ENCODE assay signal across 9 mouse cellular contexts in genomic region chr19:21897122-21897827, GRCm38 (mm10).
A peak's percentile ranks its signal among the peaks of the same experiment; 100 is the strongest.
DNase-seq lines count a peak whose midpoint lies in the region; ATAC-seq lines count a peak whose summit lies in the region.
"Had no signal": no experiment of that assay in that cellular context is flagged by ENCODE, and none has a peak within 500 bp of the region (broad histone marks: within the 10 kb centered on the region; RNA-seq: fewer than 3 reads in every experiment).

No protein-coding gene starts in this region.

- WGBS in kidney, embryonic 16.5 days: 69% methylated on average over 7 of the region's 7 CpGs

- peak; percentile 23; the same call in 1 of the 2 replicates for ATAC-seq in kidney, embryonic 16.5 days (ENCODE audit: low FRiP score, low TSS enrichment)
- peak; percentile 92 for ATAC-seq in megakaryocyte, adult 5-6 weeks (ENCODE audit: poor library complexity, severe bottlenecking)

- DNase-seq in adrenal gland, adult 2 months: peak; percentile 35
- DNase-seq in adrenal gland, adult 8-10 months: no peak
- DNase-seq in heart, adult 11 months: peak; percentile 98
- no peak for DNase-seq in right cerebral cortex, adult 2 months (ENCODE audit: low spot score in 2 of 2)
- DNase-seq in cerebellum, adult 18-20 months: no peak
- DNase-seq in embryo, embryonic 10.5 days (ENCODE audit: low spot score): no peak

- H3K4me2 ChIP-seq in kidney, embryonic 16.5 days (replicated peaks; ENCODE audit: low read depth, low read length): no peak overlapping the region
- H3K4me2 ChIP-seq: embryonic facial prominence, embryonic 12.5 days had no signal

- H3K4me3 ChIP-seq in kidney, embryonic 16.5 days (ENCODE audit: low read length): no peak overlapping the region
- H3K4me3 ChIP-seq: embryonic facial prominence, embryonic 12.5 days had no signal

- H3K27ac ChIP-seq in kidney, embryonic 16.5 days (ENCODE audit: low read length): peak overlapping the region; percentile 2; the same call in 1 of the 2 replicates
- H3K27ac ChIP-seq: embryonic facial prominence, embryonic 12.5 days had no signal

- no peaks in the 10 kb centered on the region for H3K27me3 ChIP-seq in kidney, embryonic 16.5 days (ENCODE audit: insufficient read depth, low read length)
- H3K27me3 ChIP-seq: embryonic facial prominence, embryonic 12.5 days had no signal

- H3K4me1 ChIP-seq in kidney, embryonic 16.5 days (ENCODE audit: insufficient read depth, low read length): 0 out of 2 replicates have a peak, but pooled peaks cover 3% of the 10 kb centered on the region
- H3K4me1 ChIP-seq: embryonic facial prominence, embryonic 12.5 days had no signal

- H3K36me3 ChIP-seq in kidney, embryonic 16.5 days (ENCODE audit: insufficient read depth, low read length): no peaks in the 10 kb centered on the region
- H3K36me3 ChIP-seq: embryonic facial prominence, embryonic 12.5 days had no signal

- no peak overlapping the region for H3K9ac ChIP-seq in kidney, embryonic 16.5 days (replicated peaks; ENCODE audit: low read length)
- H3K9ac ChIP-seq: embryonic facial prominence, embryonic 12.5 days had no signal

- no peaks in the 10 kb centered on the region for H3K9me3 ChIP-seq in kidney, embryonic 16.5 days (ENCODE audit: low read length)
- H3K9me3 ChIP-seq: embryonic facial prominence, embryonic 12.5 days had no signal

Comparison
In these comparisons a context has a peak if more than half of its experiments do, and no peak if none do; other contexts are left out.
1. DNase-seq: peak in adrenal gland, adult 2 months (single experiment) and heart, adult 11 months (single experiment); none in adrenal gland, adult 8-10 months (single experiment), right cerebral cortex, adult 2 months (0 of 2), cerebellum, adult 18-20 months (0 of 2) and embryo, embryonic 10.5 days (single experiment).